Mouse (Mus musculus) kidney, adult 11 months (tissue): ENCODE measurements around the gene Tff3.

Source experiments
- DNase-seq: peaks from one replicate; pipeline ENCODE4 v3.0.0; 2022

Gene Tff3

DNA sequence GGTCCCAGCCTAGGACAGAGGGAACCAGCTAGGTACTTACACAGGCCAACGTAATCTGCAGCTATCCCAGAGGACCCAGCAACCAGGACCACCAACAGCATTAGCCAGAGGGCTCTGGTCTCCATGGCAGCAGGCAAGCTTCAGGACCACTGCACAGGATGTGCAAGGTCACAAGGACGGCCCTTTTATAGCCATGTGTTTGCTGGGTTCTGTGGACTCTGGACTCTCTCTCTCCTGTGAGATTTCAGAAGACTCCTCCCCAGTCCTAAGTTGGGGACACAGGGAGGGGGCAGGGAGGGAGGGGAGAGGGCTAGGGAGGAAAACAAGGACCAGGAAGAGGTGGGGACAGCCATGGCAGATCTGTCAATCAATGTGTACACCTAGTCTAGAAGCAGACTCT lies at the start of gene Tff3:
Gene Tff3, minus strand, starts transcription at position 195 of the 400 bp plus-strand sequence.
- DNase-seq = no peak

DNA sequence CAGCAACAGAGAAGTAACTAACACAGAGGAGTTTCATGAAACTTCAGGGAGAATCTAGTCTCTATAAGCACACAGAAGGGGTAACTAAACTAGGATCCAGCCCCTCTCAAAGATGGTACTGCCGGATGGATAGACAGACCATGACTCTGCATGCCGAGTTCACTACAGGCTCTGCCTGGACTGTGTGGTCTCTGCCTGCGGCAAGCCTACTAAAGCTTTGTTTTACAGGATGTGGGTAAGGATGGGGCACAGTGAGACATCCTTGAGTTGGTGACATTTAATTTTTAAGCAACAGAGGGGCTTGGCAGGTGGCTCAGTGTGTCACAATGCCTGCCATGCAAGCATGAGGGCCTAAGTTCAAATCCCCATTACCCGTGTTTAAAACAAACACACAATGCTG lies 46.9 kb upstream of the Tff3 start:
- no peak for DNase-seq

DNA sequence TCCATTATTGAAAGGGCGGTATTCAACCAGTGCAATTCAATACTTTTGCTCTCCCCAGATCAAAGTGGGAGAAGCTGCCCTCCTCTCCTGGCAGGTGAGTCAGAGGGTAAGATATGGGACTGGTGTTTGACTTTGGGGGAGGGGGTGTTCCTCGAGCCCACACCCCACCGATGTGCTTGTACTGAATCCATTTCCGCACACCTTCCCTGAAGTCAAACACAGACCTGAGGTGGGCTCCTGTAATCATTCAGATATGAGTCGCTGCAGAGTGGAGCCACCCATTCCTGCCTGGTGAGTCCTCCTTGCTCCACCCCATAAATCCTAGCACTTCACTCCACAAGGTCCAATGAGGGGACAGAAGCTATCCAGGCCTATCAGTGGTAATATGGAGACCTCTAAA lies 40.4 kb upstream of the Tff3 start:
- no peak for DNase-seq

DNA sequence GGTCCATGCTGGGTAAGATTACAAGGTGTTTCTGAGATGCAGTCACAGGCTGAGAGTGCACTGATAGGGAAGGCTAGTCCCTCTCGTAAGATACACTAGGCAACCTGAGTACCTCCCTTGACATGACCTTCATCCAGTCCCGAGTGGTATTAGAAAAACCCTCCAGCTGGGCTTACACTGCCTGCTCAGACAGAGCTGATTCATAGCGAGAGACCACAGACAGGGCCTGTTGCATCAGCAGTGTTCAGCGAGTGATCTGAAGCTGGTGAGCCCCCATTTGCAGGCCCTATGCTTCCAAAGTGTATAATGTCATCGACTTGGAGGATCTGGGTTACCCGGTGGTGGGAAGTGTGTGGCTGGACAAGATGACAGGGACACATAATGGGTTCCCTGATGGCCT lies 35.7 kb upstream of the Tff3 start, which contains the start of gene Tff1:
Gene Tff1, minus strand, starts transcription at position 151 of the 400 bp plus-strand sequence.
- DNase-seq = no peak

DNA sequence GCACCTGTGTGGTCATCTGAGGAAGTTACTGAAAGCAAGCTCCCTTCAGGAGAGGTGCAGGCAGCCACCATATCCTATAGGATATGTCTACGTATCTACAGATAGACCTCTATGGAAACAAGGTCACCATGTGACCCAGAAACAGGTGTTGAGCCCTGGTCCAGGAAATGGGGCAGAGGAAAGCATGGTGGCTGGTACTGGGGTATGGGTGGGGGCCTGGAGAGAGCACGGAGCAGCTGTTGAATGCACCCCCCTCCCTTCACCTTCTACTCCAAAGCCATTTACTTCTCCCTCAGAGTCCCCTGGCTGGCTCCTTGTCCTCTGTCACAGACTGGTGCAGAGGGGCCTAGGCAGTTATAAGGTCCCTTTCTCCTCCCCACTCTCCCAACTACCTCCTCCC lies 34.4 kb upstream of the Tff3 start:
- no peak for DNase-seq

DNA sequence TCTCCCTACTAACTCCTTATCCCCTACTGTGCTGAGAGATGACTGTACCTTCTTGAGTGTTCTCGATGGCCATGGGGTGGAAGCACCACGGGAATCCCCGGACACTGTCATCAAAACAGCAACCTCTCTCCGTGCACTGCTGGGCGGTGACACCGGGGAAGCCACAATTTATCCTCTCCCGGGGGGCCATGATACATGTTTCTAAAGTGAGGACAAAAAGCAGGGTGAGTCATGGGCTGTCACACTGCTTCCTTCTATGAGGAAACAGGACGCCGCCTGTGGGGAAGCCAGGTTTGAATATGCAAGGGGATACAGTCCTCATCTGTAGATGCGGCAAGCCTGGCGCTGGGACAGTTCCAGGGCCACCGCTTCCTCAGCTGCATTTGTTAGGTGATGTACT lies 33.2 kb upstream of the Tff3 start:
- DNase-seq = no peak

DNA sequence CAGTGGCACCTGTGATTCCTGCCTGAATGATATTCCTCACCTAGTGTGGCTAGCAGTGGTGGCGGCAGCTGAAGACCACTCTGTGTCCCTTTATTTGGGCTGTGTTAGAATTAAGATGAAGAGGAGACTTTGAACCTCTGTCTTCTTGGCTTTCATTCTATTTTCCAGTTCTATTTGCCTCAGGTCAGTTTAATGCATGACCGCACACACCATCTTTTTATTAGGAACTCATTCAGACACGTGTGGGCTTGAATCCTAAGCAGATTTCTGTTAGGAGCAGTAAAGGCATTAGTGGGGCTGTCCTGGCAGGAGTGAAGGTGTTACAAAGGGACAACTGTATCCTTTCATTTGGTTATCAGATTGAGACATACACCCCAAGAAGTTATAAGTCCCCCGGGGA lies 30.8 kb upstream of the Tff3 start:
- peak; percentile 39 for DNase-seq

DNA sequence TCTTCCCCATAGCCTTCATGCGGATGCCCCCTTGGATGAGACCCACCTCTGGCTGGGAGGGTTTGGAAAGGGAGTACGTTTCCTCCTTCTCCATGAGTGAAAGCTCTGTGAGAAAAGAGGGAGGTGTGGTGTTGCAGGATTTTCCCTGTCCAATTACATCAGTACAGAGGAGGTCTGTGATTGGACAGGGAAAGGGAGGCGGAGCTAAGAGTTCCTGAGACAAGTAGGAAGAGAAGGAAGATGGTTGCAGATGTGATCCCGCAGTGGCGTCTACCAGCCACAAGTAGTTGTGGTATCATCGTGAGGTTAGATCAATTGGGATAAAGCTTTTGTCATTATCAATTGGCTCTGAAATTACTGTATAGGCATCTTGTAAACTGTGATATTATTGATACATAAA lies 28.5 kb upstream of the Tff3 start:
- no peak for DNase-seq

DNA sequence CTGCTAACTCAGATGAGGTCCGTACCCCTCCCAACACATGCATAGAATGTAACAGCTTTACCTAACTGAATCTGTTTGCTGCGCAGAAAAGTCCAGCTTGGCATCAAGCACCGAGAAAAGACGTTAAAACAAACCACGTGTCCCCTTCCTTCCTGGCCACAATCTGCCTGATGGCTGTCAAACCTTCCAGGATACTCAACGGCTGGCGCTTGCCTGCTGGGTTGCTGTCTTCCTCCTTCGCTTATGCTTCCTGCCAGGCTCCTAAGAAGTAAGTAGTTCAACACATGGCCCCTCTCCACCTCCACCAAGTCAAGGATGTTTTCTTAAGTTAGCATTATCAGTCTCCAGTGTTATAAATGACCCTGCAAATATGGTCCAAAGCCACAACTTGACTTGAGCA lies 24.3 kb upstream of the Tff3 start:
- DNase-seq = no peak

DNA sequence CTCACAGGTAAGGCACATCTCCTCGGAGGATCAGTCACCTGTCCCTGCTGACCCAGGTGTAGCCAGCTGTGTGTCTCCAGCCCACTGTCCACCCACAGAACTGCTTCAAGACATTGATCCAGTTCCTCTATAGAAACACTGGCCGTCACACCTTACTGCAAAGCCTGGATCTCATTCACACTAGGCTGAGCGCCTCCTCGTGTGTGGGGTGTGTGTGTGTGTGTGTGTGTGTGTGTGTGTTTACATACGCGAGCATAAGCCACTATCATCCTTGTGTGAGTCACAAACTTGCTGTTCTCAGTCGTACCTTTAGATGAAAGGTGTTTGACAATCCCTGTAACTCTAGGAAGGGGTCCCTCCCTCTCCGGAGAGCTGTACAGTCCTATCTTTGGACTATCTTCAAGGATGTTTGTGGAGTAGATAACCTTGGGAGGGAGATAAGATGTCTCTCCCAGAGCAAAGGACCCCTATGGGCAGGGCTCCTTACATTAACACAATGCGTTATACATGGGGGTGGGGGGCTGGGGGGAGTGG lies 23.6 kb upstream of the Tff3 start:
- DNase-seq = no peak

DNA sequence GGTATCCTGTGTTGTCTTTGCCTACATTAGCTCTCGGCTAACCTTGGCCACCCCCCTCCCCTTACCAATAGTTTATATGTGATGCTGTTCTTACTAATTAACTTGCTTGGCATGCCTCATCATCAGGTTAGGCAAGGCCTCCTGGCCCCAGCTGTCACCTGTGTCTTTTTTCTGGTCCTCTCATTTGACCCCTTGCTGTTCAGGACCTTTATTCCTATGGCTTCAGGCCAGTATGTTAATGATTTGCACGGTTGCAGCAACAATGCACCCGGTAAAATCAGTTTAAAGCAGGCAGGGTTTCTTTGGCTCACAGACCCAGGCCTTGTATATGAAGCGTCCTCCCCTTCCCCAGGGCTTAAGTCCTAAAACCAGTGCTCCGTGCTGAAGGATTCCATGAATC lies 23.1 kb upstream of the Tff3 start:
- peak; percentile 86 for DNase-seq

DNA sequence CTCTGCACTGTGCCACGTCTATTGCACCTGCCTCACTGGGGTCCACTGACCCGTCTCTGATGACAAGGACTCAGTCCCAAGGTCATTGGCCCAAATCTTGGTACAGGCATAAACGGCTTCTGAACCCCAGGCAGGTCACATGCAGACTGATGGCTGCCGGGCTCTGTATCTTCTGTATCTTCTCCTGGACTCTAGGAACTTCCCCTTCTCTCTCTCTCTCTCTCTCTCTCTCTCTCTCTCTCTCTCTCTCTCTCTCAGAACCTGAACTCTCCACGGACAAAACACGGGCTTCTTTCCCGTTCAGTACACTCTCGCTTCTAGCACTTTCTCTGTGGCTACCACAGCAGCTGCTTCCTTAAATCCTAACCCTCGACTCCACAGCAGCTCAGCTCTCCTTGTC lies 16.6 kb upstream of the Tff3 start:
- no peak for DNase-seq

DNA sequence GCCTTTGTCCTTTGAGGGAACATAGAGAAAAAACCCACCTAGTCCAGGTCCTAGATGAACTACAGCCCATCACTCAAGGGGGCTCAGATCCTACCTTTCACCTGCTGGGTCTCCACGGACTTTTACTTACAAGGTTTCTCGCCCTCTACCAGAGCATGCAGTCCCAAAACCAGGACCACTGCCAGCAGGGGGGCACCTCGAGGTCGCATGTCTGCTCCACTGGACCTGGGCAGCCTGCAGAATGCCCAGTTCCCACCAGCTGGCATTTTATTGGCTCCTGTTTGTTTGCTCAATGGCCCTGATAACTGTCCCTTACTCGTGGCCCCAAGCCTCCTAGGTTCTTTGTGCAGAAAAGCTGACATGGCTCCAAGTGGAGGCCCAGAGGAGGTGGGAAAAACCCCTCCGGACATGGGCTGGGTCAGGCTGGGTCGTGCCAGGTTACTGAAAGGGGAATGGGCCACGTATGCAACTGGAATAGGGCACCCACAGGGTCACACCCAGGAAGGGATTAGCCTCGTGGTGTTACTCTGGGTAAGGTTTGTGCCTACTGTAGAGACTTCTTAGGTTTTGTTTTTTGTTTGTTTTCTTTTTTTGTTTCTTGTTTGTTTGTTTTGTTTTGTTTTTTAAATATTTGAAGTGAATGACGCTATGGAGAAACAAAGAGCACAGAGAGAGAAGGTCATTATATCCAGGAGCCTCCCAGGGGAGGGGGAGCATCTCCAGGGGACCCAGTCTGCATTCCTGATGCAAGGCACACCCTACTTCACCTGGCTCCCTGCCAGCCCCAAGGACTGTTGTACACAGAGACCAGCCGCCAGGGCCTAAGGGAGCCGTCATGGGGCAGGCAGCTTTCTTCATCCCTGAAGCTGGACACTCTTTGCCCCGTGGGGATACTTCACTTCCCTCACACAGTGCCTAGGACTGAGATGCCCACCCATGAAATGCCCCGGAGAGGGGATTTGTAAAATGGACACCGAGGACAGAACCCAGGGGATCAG lies 14.9 kb upstream of the Tff3 start, which contains the start of gene Tff2:
Gene Tff2, minus strand, starts transcription at position 243 of the 998 bp plus-strand sequence.
- DNase-seq = no peak

DNA sequence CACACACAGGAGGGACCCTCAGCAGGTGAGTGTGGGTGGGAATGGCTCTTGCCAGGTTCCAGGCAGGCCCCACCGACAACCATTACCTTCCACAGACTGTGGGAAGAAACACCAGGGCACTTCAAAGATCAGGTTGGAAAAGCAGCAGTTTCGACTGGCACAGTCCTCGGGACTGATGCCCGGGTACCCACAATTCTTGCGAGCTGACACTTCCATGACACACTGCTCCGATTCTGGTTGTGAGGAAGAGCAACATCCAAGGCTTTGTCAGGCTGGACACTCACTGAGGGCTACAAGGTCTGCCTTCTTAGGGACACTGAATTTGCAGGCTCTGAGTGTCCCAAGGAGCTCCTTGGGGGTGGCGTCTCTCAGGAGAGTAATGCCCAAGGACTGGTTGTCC lies 12.7 kb upstream of the Tff3 start:
- DNase-seq = no peak

DNA sequence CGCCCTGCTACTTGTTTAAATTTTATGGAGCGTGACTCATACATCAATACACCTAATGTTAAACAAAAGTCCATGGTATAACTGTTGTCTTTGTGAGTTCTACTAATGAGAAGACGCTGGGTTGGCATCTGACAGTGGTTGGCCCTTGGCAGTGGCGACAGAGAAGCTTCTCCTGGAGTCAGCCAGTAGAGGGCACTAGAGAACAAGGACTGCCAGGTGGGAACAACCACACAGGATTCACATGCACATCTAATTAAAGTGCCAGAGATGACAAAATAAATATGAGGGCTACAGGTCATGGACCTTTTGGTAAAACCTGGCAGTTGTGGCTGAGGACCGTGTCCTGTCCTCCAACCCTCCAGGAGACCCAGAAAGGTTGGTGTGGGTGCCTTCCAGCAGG lies 9.0 kb upstream of the Tff3 start:
- DNase-seq = peak; percentile 30

DNA sequence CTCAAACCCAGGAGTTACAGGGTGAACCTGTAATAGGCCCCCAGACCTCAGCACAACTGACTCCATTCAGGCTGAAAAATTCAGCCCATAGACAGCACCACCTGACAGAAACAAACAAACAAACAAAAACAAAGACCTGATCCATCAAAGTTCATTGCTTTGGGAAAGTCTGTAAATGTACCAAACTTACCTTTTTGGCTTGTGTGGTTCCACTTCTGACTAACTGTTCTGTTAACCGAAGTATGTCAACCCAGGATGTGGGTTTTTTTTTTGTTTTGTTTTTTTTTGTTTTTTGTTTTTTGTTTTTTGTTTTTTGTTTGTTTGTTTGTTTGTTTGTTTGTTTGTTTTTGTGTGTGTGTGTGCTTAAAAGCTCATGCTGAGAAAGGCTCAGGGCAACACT lies 7.4 kb upstream of the Tff3 start:
- DNase-seq = no peak

DNA sequence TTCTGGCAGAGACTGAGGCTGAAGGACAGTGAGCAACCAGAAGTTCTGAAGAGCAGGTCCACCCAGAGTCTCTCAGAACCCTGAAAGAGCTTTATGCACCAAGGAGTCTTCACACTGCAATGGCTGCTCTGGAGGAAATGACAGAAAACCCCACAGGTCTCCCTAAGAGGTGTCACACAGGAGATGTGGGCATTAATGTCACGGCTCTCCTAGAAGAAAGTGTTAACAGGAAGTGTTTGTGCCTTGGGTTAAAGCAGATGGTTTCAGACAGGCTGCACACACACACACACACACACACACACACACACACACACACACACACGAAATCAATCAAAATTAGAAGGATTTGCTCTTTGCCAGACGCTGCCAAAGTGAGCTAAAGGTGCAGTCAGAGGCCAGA lies 6.8 kb upstream of the Tff3 start:
- DNase-seq = no peak

DNA sequence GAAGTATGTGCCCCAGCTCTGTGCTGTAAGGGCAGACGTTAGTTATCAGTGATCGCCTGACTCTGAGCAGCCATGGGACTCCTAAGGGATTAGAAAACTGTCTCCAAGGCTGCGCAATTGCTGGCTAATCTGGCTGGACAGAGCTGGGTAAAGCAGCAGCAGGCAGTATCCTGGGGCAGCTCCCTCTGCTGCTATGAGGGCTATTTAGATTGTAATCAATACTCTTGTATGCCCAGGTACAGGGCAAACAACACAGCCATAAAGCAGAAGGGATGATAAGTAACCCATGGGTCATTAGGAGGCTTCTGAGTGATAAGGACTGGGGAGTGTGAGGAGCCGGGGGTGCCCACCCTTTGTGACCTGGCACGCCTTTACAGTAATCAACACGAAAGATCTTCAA lies 5.5 kb upstream of the Tff3 start:
- no peak for DNase-seq

DNA sequence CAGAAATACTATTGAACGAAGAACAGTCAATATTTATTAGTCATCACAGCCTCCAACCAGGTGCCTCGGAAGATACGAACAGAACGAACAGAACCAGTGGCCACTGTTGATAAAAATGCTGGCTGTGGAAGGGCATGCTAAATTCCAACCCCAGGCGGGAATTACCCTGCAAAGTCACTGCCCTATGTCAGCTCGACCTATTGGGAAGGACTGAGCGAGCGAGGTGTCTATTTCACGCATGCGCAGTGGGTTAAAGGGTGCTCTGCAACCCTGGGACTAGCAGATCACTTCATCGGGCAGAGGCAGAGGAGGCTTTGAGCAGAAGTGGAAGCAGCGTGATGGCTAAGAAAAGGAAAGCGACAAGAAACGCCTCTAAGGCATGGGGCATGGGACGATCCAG lies 4.3 kb upstream of the Tff3 start:
- DNase-seq = no peak

DNA sequence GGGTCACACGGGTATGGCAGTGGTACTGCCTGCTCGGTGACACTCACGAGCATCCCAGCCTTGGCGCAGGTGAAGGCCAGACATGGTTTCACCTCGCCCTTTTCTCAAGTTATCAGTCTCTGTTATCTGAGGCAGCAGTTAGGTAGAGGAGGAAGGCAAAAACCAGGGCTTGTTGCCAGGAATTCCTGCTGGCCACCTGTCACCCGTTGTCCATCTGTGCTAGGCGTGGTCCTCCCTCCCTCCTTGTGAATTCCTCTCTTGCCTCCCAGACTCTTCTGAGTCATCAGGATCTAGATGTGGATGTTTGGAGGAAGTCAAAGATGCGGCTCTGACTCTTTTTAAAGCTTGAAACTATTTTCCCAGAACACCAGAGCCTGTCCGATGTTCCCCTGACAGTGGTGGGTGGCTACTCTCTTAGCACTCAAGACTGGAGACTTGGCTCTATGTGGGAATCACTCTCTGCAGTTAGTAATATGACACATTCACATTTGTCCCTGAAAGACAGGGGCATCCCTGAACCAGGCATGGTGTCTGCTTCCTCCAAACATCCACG lies 1.9 kb upstream of the Tff3 start:
- no peak for DNase-seq

DNA sequence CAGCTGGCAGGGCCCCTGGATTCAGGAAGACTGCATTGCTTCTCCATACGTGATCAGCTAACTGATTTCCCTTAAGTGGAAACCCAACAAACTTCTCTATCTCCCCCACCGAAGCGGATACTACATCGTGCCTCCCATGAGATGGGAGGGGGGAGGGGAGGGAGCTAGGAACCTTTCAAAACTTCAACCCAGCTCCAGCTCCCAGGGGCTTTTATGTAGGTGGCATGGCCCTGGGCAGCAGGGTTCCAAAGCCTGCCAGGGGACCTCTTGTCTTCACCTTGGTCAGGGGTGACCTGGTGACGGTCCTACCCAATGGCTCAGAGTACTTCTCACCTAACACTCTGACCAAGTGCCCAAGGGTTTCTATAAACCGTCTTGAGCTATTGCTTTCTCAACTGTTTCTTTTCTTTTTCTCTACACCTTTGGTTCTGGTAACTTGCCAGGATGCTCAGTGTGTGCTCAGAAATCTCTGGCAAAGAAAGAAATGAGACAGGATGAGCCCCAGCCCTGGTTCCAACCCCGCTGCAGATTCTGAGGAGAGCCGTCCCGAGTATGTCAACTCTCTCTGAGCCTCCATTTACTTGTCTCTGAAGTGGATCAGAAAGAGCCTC lies 633 bp downstream of the Tff3 start:
- no peak for DNase-seq

DNA sequence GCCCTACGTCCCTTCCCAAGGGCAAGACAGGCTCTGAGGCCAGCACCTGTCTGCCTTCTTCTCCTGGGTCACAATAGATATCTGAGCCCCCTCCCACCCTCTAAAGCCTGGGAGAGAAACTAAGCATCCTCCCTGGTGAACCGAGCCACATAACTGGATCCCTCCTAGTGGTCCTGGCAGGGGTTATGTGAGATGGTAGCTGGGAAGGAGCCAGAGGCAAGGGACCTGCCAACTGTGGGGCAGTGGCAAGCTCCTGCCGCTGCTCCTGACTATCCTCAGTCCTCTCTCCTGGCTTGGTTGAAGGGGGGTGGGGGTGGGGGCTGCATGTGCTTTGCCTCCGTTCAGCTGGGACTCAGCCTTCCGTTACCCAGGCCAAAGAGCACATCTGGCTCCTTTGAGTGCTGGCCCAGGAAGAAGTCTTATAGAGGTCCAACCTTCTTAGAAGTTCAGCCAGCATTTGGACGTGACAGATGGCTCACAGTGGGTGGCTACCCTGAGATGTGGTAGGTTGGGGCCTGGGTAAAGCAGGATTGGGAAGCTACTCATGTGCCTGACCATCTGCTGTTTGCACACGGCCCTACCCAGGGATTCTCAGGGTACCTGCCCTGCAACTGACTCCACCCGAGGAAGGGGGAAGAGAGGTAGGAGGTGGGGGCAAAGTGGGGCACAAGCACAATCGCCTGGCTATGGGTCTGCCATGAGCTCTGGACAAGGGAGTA lies 3.7 kb downstream of the Tff3 start:
- no peak for DNase-seq

DNA sequence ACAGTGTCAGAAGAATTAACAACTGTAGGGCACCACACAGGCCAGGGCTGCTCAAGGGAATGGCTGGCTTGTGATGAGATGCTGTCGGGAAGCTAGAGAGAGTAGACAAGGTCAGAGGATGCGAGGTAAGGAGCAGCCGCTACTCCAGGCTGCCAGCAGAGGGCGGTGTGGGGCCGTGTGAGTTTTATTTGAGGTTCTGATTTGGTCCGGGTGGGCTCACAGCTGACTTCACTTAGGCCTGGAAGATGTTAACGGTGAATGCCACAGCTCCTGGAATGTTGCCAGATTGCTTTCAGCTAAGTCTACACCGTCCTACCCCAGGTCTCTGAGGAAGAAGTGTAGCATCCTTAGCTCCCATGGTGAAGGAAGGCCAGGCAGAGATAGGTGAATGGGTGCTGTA lies 7.5 kb downstream of the Tff3 start:
- no peak for DNase-seq
